8 mouse cellular contexts compared by ENCODE assay signal in genomic region chr14:55762001-55762821, GRCm38 (mm10). TPM values are rescaled to one million over a fixed set of nuclear protein-coding genes. Genes with fewer than 3 reads are reported as not detected.
A peak's percentile ranks its signal among the peaks of the same experiment; 100 is the strongest.
DNase-seq lines count a peak whose midpoint lies in the region; ATAC-seq and TF ChIP-seq lines count a peak whose summit lies in the region.

No protein-coding gene starts in this region.

- peak overlapping the region; percentile 76 for H3K9ac ChIP-seq in lung, embryonic 16.5 days (ENCODE audit: low read length)

- H3K4me3 ChIP-seq in spleen, adult 2 months (ENCODE audit: extremely low read depth, insufficient read depth, insufficient read length) = peak overlapping the region; percentile 44; the same call in 1 of the 2 replicates
- H3K4me3 ChIP-seq in lung, embryonic 16.5 days (ENCODE audit: low read length) = peak overlapping the region; percentile 54

- no peak overlapping the region for H3K27ac ChIP-seq in spleen, adult 2 months (ENCODE audit: insufficient read depth, low read length)
- H3K27ac ChIP-seq in lung, embryonic 16.5 days (ENCODE audit: low read length) = no peak overlapping the region

- no peaks in the 10 kb centered on the region for H3K9me3 ChIP-seq in lung, embryonic 16.5 days (ENCODE audit: control insufficient read depth, low read length)

- ATAC-seq in lung, embryonic 16.5 days (ENCODE audit: low read depth) = peak; percentile 73

- no peaks in the 10 kb centered on the region for H3K36me3 ChIP-seq in spleen, adult 2 months (ENCODE audit: control insufficient read depth, insufficient read depth, low read length)
- H3K36me3 ChIP-seq in lung, embryonic 16.5 days (ENCODE audit: control insufficient read depth, insufficient read depth, low read length) = no peaks in the 10 kb centered on the region

- DNase-seq in spleen, adult 2 months (ENCODE audit: low read depth in 1 of 2, low spot score in 2 of 2) = no peak
- no peak for DNase-seq in spleen, adult 12 weeks (ENCODE audit: low spot score)
- peak; percentile 60 to 62 for DNase-seq in cerebellum, postnatal 25 days
- peak; percentile 50 to 64 for DNase-seq in gastrocnemius, postnatal 4 days (ENCODE audit: low spot score in 2 of 2)
- peak; percentile 46 for DNase-seq in kidney, adult 9 months
- peak; percentile 62 to 65 for DNase-seq in right cerebral cortex, postnatal 10 days (ENCODE audit: low spot score in 2 of 2)
- DNase-seq in c-Kit-positive CD71-positive TER-119-positive erythroid progenitor cells, embryonic 14.5 days (ENCODE audit: low spot score) = no peak

- TF ChIP-seq CTCF in spleen, adult 2 months (IDR thresholded peaks at IDR 0.05; ENCODE audit: extremely low read depth, insufficient read depth, insufficient read length, insufficient replicate concordance) = 0 out of 2 replicates have a peak, but pooled peaks have one; percentile 0

- peaks cover 7% of the 10 kb centered on the region for H3K27me3 ChIP-seq in spleen, adult 2 months (ENCODE audit: control insufficient read depth, insufficient read depth, low read length)
- peaks cover 13% of the 10 kb centered on the region for H3K27me3 ChIP-seq in lung, embryonic 16.5 days (ENCODE audit: control insufficient read depth, insufficient read depth, low read depth, low read length)

- H3K4me2 ChIP-seq in lung, embryonic 16.5 days (ENCODE audit: low read depth, low read length) = peak overlapping the region; percentile 94

- peaks cover 7% of the 10 kb centered on the region; the same call in 1 of the 2 replicates for H3K4me1 ChIP-seq in spleen, adult 2 months (ENCODE audit: control insufficient read depth, insufficient read depth, insufficient read length)
- H3K4me1 ChIP-seq in lung, embryonic 16.5 days (replicated peaks; ENCODE audit: control insufficient read depth, insufficient read depth, low read length) = peaks cover 14% of the 10 kb centered on the region

- no peak for TF ChIP-seq POLR2A in spleen, adult 2 months (IDR thresholded peaks at IDR 0.05; ENCODE audit: low read depth, low read length)

- 5% methylated on average over 77 of the region's 77 CpGs for whole genome bisulfite sequencing in spleen, adult 2 months
- WGBS in lung, embryonic 16.5 days = under 1% methylated on average over 74 of the region's 77 CpGs

RNA-seq across cellular contexts. Expression of gene Ltb4r2, which starts 1.0 kb away (rescaled TPM):
- 0.83 and 2.1 TPM in 2 replicates for polyA plus RNA-seq in spleen, adult 2 months (2012; rRNA removed)
- total RNA-seq in gastrocnemius, postnatal 4 days (2021) = under 1 TPM; 0.13 to 0.20 TPM
- 0.20 and 0.23 TPM in 2 replicates for polyA plus RNA-seq in lung, embryonic 16.5 days (2015; fragmentation: Nextera tagmentation; extraction: Ambion mirVana)

RNA-seq across cellular contexts. Expression of gene Ltb4r1, which starts 3.6 kb away (rescaled TPM):
- 4.2 and 6.6 TPM in 2 replicates for polyA plus RNA-seq in spleen, adult 2 months (2012; rRNA removed)
- under 1 TPM; 0.49 to 0.64 TPM for total RNA-seq in gastrocnemius, postnatal 4 days (2021)
- 2.6 and 3.5 TPM in 2 replicates for polyA plus RNA-seq in lung, embryonic 16.5 days (2015; fragmentation: Nextera tagmentation; extraction: Ambion mirVana)

RNA-seq across cellular contexts. Expression of gene Cideb, which starts 4.0 kb away (rescaled TPM):
- polyA plus RNA-seq in spleen, adult 2 months (2012; rRNA removed) = 0.33 and 0.46 TPM in 2 replicates
- total RNA-seq in gastrocnemius, postnatal 4 days (2021) = under 1 TPM in 1 of 2 experiments, not detected in 1; 0.36 TPM
- 1.0 and 1.5 TPM in 2 replicates for polyA plus RNA-seq in lung, embryonic 16.5 days (2015; fragmentation: Nextera tagmentation; extraction: Ambion mirVana)

RNA-seq across cellular contexts. Expression of gene Nop9, which starts 16.7 kb away (rescaled TPM):
- 15.1 and 17.2 TPM in 2 replicates for polyA plus RNA-seq in spleen, adult 2 months (2012; rRNA removed)
- 10 to 100 TPM; 16.9 to 18.5 TPM for total RNA-seq in gastrocnemius, postnatal 4 days (2021)
- polyA plus RNA-seq in lung, embryonic 16.5 days (2015; fragmentation: Nextera tagmentation; extraction: Ambion mirVana) = 32.6 and 37.8 TPM in 2 replicates

RNA-seq across cellular contexts. Expression of gene Dhrs1, which starts 16.7 kb away (rescaled TPM):
- 62.7 and 86.6 TPM in 2 replicates for polyA plus RNA-seq in spleen, adult 2 months (2012; rRNA removed)
- total RNA-seq in gastrocnemius, postnatal 4 days (2021) = 10 to 100 TPM; 40.1 to 41.3 TPM
- 88.5 and 95.0 TPM in 2 replicates for polyA plus RNA-seq in lung, embryonic 16.5 days (2015; fragmentation: Nextera tagmentation; extraction: Ambion mirVana)

Comparison
In these comparisons a context has a peak if more than half of its experiments do, and no peak if none do; other contexts are left out.
1. DNase-seq: peak in cerebellum, postnatal 25 days (2 of 2), gastrocnemius, postnatal 4 days (2 of 2), kidney, adult 9 months (single experiment) and right cerebral cortex, postnatal 10 days (2 of 2); none in spleen, adult 2 months (0 of 2), spleen, adult 12 weeks (single experiment) and c-Kit-positive CD71-positive TER-119-positive erythroid progenitor cells, embryonic 14.5 days (single experiment).